ENCODE assay signal across 1 mouse cellular context in the genomic region with DNA sequence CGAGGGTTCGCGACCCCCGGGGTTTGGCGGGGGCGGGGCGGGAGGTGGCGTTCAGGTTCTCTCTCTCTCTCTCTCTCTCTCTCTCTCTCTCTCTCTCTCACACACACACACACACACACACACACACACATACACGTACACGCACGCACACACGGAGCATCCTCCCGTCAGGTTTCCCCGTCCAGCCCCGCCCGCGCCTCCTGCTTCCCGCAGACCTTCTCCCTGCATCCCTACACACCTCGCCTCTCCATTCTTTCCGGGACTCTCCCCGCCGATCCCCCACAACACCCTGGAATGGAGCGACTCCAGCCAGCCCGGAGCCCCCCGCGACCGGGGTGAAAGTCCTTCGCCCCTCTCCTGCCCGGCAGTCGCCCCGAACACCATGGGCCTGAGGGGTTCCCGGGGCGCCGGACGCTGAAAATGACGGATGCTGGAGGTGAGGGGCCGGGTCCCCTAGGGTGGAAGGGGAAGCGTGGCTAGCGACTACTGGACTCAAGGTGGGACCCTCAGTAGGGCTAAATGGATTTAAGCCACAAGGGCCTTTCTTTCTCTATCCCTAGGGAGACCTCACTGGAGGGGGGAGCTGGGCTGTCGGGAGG.
TF ChIP-seq lines count a peak whose summit lies in the region.

No protein-coding gene starts in this region.

TF ChIP-seq in CH12.LX, 34 proteins besides CTCF, POLR2A, EP300 and RAD21:
- TF ChIP-seq BHLHE40 (IDR thresholded peaks at IDR 0.05; ENCODE audit: low read depth, low read length): no peak
- TF ChIP-seq ETS1 (conservative IDR thresholded peaks at IDR 0.05; ENCODE audit: low read depth, low read length): no peak
- TF ChIP-seq NRF1 (IDR thresholded peaks at IDR 0.05; ENCODE audit: low read depth, low read length): no peak
- no peak for TF ChIP-seq SMC3 (IDR thresholded peaks at IDR 0.05; ENCODE audit: low read depth, low read length)
- TF ChIP-seq MAX (IDR thresholded peaks at IDR 0.05; ENCODE audit: low read length): no peak
- TF ChIP-seq CHD1 (IDR thresholded peaks at IDR 0.05; ENCODE audit: low read depth, low read length): no peak
- TF ChIP-seq KAT2A (IDR thresholded peaks at IDR 0.05; ENCODE audit: insufficient replicate concordance, low read length): no peak
- TF ChIP-seq USF2 (conservative IDR thresholded peaks at IDR 0.05; ENCODE audit: low read depth, low read length): no peak
- no peak for TF ChIP-seq E2F4 (IDR thresholded peaks at IDR 0.05; ENCODE audit: insufficient replicate concordance, low read depth, low read length)
- TF ChIP-seq SIN3A (IDR thresholded peaks at IDR 0.05; ENCODE audit: low read length): no peak
- no peak for TF ChIP-seq HCFC1 (IDR thresholded peaks at IDR 0.05; ENCODE audit: low read depth, low read length)
- no peak for TF ChIP-seq MAZ (IDR thresholded peaks at IDR 0.05; ENCODE audit: low read depth, low read length)
- TF ChIP-seq JUN (IDR thresholded peaks at IDR 0.05; ENCODE audit: insufficient read depth, low read depth, low read length): no peak
- no peak for TF ChIP-seq JUND (conservative IDR thresholded peaks at IDR 0.05; ENCODE audit: low read depth, low read length)
- TF ChIP-seq ZMIZ1 (IDR thresholded peaks at IDR 0.05; ENCODE audit: low read depth, low read length): no peak
- no peak for TF ChIP-seq MAFK (IDR thresholded peaks at IDR 0.05; ENCODE audit: insufficient replicate concordance, low read length)
- no peak for TF ChIP-seq RCOR1 (conservative IDR thresholded peaks at IDR 0.05; ENCODE audit: low read depth, low read length)
- TF ChIP-seq MEF2A (IDR thresholded peaks at IDR 0.05; ENCODE audit: borderline replicate concordance, low read depth, low read length): no peak
- no peak for TF ChIP-seq GABPA (IDR thresholded peaks at IDR 0.05; ENCODE audit: insufficient replicate concordance, low read depth, low read length)
- no peak for TF ChIP-seq ELF1 (IDR thresholded peaks at IDR 0.05; ENCODE audit: low read depth, low read length)
